Mouse (Mus musculus) adrenal gland, adult (tissue): ENCODE results near the gene Spin1.

Source experiments
- DNase-seq, 2 experiments: peaks; one replicate each; pipeline ENCODE4 v3.0.0; 2022 to 2023; ENCODE audit warnings: low spot score in 1 of 2; ENCODE audit not compliant: inconsistent age in 2 of 2

Gene Spin1

DNA sequence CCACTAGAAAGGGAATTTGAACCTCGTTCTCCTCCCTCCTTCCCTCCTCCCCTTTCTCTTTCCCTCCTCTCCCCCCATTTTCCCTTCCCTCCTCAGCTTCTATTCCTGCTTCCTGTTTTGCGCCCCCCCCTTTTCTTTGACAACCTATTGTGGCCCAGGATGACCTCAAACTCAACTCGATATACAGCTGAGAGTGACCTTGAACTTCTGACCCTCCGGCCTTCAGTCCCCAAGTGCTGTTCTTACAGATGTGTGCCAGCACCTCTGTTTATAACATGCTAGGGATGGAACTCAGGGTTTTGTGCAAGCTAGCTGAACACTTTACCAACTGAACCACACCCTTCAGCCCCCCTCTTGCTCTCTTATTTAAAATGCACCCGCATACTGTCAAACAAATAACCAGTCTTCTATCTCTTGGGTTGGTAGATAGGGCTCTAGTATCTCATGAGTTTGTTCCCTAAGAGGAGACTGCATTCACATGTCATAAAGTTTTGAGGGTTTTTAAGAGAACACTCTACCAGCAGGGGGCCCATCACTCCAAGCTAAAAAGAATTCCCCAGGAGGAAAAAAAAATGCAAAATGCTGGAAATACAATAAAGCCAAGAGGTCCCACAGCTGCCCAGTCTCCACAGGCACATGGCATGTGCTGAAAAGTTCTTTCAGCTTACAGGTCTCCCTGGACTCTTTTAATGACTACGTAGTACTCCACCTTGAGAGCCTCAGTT lies 90.9 kb downstream of the Spin1 start:
- peak in 1 of 2 experiments; percentile 80 for DNase-seq

DNA sequence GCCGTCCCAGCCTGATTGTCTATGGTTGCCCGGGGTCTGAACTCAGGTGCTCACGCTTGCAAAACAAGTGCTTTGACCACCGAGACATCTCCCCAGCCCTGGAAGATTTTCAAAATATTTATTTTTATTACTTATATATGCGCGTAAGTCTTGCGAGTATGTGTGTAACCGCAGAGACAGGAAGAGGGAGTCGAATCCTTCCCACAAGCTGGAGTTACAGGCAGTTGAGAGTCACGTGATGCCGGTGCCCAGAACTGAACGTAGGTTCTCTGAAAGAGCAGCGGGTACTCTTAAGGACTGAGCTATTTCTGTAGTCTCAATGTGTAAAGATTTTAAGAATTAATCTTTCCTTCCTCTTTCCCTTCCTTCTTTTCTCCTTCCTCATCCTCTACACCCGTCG lies 93.2 kb downstream of the Spin1 start:
- DNase-seq: no peak

DNA sequence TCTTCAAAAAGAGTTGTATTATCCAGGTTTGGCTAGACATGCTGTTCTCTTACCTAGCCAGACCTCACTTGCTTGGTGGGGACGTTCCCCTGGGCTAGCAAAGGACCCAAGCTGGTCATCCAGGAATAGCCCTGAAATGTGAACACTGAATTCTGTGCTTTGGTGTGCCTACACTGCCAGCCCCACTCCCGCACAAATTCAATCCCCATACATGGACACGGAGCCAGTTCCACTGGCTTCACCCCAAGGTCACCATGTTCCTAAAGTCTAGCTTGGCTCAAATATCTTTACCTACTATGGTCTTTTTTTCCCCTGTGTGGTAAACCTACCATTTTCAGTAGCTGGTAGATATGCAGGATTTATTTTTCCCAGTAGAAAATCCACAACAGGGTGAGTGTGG lies 97.0 kb downstream of the Spin1 start:
- DNase-seq: peak; percentile 24 to 53

DNA sequence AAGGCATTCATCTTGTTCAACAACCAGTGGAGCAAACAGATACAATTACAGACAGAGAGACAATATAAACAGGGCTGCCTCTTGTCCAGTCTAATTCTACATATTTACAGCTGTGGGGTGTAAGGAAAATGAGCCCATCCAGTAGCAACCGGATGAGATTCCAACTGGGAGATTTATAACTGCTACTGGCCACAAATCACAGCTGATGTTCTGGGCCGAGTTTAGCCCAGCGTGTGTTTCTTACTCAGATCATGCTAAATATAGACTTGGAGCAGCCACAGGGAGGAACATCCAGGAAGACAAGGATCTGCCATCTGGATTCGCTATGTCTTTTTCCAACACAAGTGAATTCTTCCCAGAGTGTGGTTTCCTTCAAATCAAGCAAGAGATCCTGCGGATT lies 97.5 kb downstream of the Spin1 start:
- peak; percentile 57 to 78 for DNase-seq
